Mouse (Mus musculus): ENCODE results near the gene Il4ra. TPM values are rescaled to one million over a fixed set of nuclear protein-coding genes. Genes with fewer than 3 reads are reported as not detected.

Gene Il4ra
- polyA plus RNA-seq, 1 experiment: 22.7 TPM

DNA sequence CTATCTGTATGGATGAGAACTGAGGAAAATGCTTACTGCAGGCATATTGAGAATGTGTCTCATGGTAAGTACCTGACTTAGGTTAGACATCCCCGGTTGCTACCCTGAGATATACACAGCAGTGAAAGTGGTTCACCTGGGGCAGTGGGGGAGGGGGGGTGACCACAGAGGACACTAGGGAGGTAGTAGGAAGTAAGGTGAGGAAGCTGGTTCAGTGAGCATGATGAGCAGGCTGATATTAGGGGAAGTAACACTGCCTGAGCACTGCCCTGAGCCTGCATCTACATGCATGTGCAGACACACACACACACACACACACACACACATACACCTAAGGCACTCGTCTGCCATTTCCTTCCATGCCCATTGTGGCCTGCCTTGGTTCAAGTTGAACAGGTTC is 10.1 kb upstream of the Il4ra start:
- Histone ChIP-seq H3ac (ENCODE audit: control insufficient read depth, insufficient read length, low read depth) (no peak overlapping the region), H3K36me3 (ENCODE audit: control insufficient read depth, insufficient read depth) (no peaks in the 10 kb centered on the region), H3K27me3 (ENCODE audit: control insufficient read depth, insufficient read depth, insufficient read length) (no peaks in the 10 kb centered on the region), H3K4me3 (ENCODE audit: insufficient read depth, poor library complexity, severe bottlenecking) (no peak overlapping the region), H3K79me2 (ENCODE audit: control insufficient read depth, insufficient read depth) (no peaks in the 10 kb centered on the region), H3K79me3 (ENCODE audit: low read depth) (no peaks in the 10 kb centered on the region)
- no peak for TF ChIP-seq CTCF (IDR thresholded peaks at IDR 0.05; ENCODE audit: control insufficient read depth, insufficient read depth, insufficient read length)
- TF ChIP-seq MAX (IDR thresholded peaks at IDR 0.05): no peak
- no peak for TF ChIP-seq CEBPB (IDR thresholded peaks at IDR 0.05; ENCODE audit: low read depth)
- no peak for TF ChIP-seq FOSL1 (IDR thresholded peaks at IDR 0.05; ENCODE audit: insufficient read depth, low read length, poor library complexity, severe bottlenecking)
- TF ChIP-seq MYOG (IDR thresholded peaks at IDR 0.05; ENCODE audit: control insufficient read depth, extremely low read depth, insufficient read length): no peak
- TF ChIP-seq USF1 (IDR thresholded peaks at IDR 0.05; ENCODE audit: low read depth): no peak
- TF ChIP-seq MYOD1 (IDR thresholded peaks at IDR 0.05; ENCODE audit: control insufficient read depth, insufficient read length, low read depth): no peak

GRCm38 (mm10) chr7:125542335-125543050 is 9.4 kb upstream of the Il4ra start:
- no peaks in the 10 kb centered on the region for H3K79me2 ChIP-seq (ENCODE audit: control insufficient read depth, insufficient read depth)
- no peak for TF ChIP-seq CTCF (IDR thresholded peaks at IDR 0.05; ENCODE audit: control insufficient read depth, insufficient read depth, insufficient read length)
- no peak for TF ChIP-seq MAX (IDR thresholded peaks at IDR 0.05)
- TF ChIP-seq MYOD1 (IDR thresholded peaks at IDR 0.05; ENCODE audit: control insufficient read depth, insufficient read length, low read depth): no peak
- no peak for TF ChIP-seq MYOG (IDR thresholded peaks at IDR 0.05; ENCODE audit: control insufficient read depth, extremely low read depth, insufficient read length)
- TF ChIP-seq CEBPB (IDR thresholded peaks at IDR 0.05; ENCODE audit: low read depth): no peak
- no peak for TF ChIP-seq USF1 (IDR thresholded peaks at IDR 0.05; ENCODE audit: low read depth)
- no peak for TF ChIP-seq FOSL1 (IDR thresholded peaks at IDR 0.05; ENCODE audit: insufficient read depth, low read length, poor library complexity, severe bottlenecking)
- no peak overlapping the region for H3K4me3 ChIP-seq (ENCODE audit: insufficient read depth, poor library complexity, severe bottlenecking)
- H3K79me3 ChIP-seq (ENCODE audit: low read depth): no peaks in the 10 kb centered on the region
- no peak overlapping the region for H3ac ChIP-seq (ENCODE audit: control insufficient read depth, insufficient read length, low read depth)
- H3K27me3 ChIP-seq (ENCODE audit: control insufficient read depth, insufficient read depth, insufficient read length): no peaks in the 10 kb centered on the region
- no peaks in the 10 kb centered on the region for H3K36me3 ChIP-seq (ENCODE audit: control insufficient read depth, insufficient read depth)

GRCm38 (mm10) chr7:125543497-125543896 is 8.4 kb upstream of the Il4ra start:
- H3K4me3 ChIP-seq (ENCODE audit: insufficient read depth, poor library complexity, severe bottlenecking): no peak overlapping the region
- no peaks in the 10 kb centered on the region for H3K79me2 ChIP-seq (ENCODE audit: control insufficient read depth, insufficient read depth)
- no peaks in the 10 kb centered on the region for H3K27me3 ChIP-seq (ENCODE audit: control insufficient read depth, insufficient read depth, insufficient read length)
- TF ChIP-seq USF1 (IDR thresholded peaks at IDR 0.05; ENCODE audit: low read depth) (no peak), MAX (IDR thresholded peaks at IDR 0.05) (no peak), MYOG (IDR thresholded peaks at IDR 0.05; ENCODE audit: control insufficient read depth, extremely low read depth, insufficient read length) (no peak), FOSL1 (IDR thresholded peaks at IDR 0.05; ENCODE audit: insufficient read depth, low read length, poor library complexity, severe bottlenecking) (no peak), MYOD1 (IDR thresholded peaks at IDR 0.05; ENCODE audit: control insufficient read depth, insufficient read length, low read depth) (no peak), CEBPB (IDR thresholded peaks at IDR 0.05; ENCODE audit: low read depth) (no peak), CTCF (IDR thresholded peaks at IDR 0.05; ENCODE audit: control insufficient read depth, insufficient read depth, insufficient read length) (no peak)
- H3ac ChIP-seq (ENCODE audit: control insufficient read depth, insufficient read length, low read depth): no peak overlapping the region
- no peaks in the 10 kb centered on the region for H3K79me3 ChIP-seq (ENCODE audit: low read depth)
- no peaks in the 10 kb centered on the region for H3K36me3 ChIP-seq (ENCODE audit: control insufficient read depth, insufficient read depth)

DNA sequence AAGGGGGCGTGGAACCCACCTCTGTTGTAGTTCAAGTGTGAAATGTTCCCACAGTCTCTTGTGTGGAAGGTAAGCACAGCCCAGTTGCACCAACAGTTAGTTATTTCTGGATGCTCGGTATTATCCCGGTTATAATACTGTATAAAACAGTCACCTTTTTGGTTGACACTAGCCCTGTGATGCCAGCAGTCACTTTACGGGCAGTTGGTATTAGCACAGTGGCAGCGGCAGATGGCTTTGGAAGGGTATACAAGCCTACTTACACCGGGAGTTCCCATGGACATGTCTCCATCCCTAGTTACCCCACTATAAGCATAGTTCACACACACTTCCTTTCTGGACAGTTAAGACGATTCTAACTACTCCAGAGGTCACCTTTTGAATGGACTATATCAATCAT is 6.6 kb upstream of the Il4ra start:
- Histone ChIP-seq H3K27me3 (ENCODE audit: control insufficient read depth, insufficient read depth, insufficient read length) (no peaks in the 10 kb centered on the region), H3K4me3 (ENCODE audit: insufficient read depth, poor library complexity, severe bottlenecking) (no peak overlapping the region), H3K79me2 (ENCODE audit: control insufficient read depth, insufficient read depth) (no peaks in the 10 kb centered on the region), H3ac (ENCODE audit: control insufficient read depth, insufficient read length, low read depth) (no peak overlapping the region), H3K79me3 (ENCODE audit: low read depth) (no peaks in the 10 kb centered on the region), H3K36me3 (ENCODE audit: control insufficient read depth, insufficient read depth) (no peaks in the 10 kb centered on the region)
- TF ChIP-seq USF1 (IDR thresholded peaks at IDR 0.05; ENCODE audit: low read depth): no peak
- no peak for TF ChIP-seq MAX (IDR thresholded peaks at IDR 0.05)
- TF ChIP-seq FOSL1 (IDR thresholded peaks at IDR 0.05; ENCODE audit: insufficient read depth, low read length, poor library complexity, severe bottlenecking): no peak
- TF ChIP-seq MYOG (IDR thresholded peaks at IDR 0.05; ENCODE audit: control insufficient read depth, extremely low read depth, insufficient read length): no peak
- no peak for TF ChIP-seq CEBPB (IDR thresholded peaks at IDR 0.05; ENCODE audit: low read depth)
- no peak for TF ChIP-seq CTCF (IDR thresholded peaks at IDR 0.05; ENCODE audit: control insufficient read depth, insufficient read depth, insufficient read length)
- TF ChIP-seq MYOD1 (IDR thresholded peaks at IDR 0.05; ENCODE audit: control insufficient read depth, insufficient read length, low read depth): no peak

DNA sequence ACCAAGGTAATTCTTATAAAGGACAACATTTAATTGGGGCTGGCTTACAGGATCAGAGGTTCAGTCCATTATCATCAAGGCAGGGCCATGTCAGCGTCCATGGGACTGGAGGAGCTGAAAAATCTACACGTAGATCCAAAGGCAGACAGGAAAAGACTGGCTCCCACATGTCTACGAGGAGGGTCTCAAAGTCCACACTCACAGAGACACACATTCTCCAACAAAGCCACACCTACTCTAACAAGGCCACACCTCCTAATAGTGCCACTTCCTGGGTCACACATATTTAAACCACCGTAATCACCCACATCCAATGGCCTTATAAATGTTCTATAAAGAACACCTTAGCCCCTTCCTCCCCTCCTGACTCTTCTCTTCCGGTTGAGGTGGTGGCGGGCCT is 5.2 kb upstream of the Il4ra start:
- TF ChIP-seq MYOD1 (IDR thresholded peaks at IDR 0.05; ENCODE audit: control insufficient read depth, insufficient read length, low read depth) (no peak), USF1 (IDR thresholded peaks at IDR 0.05; ENCODE audit: low read depth) (no peak), CTCF (IDR thresholded peaks at IDR 0.05; ENCODE audit: control insufficient read depth, insufficient read depth, insufficient read length) (no peak), CEBPB (IDR thresholded peaks at IDR 0.05; ENCODE audit: low read depth) (no peak), MAX (IDR thresholded peaks at IDR 0.05) (no peak), FOSL1 (IDR thresholded peaks at IDR 0.05; ENCODE audit: insufficient read depth, low read length, poor library complexity, severe bottlenecking) (no peak), MYOG (IDR thresholded peaks at IDR 0.05; ENCODE audit: control insufficient read depth, extremely low read depth, insufficient read length) (no peak)
- no peaks in the 10 kb centered on the region for H3K36me3 ChIP-seq (ENCODE audit: control insufficient read depth, insufficient read depth)
- H3K27me3 ChIP-seq (ENCODE audit: control insufficient read depth, insufficient read depth, insufficient read length): no peaks in the 10 kb centered on the region
- no peaks in the 10 kb centered on the region for H3K79me3 ChIP-seq (ENCODE audit: low read depth)
- no peak overlapping the region for H3K4me3 ChIP-seq (ENCODE audit: insufficient read depth, poor library complexity, severe bottlenecking)
- no peaks in the 10 kb centered on the region for H3K79me2 ChIP-seq (ENCODE audit: control insufficient read depth, insufficient read depth)
- H3ac ChIP-seq (ENCODE audit: control insufficient read depth, insufficient read length, low read depth): no peak overlapping the region
